Mouse (Mus musculus): ENCODE data around the gene Htr6. TPM values are rescaled to one million over a fixed set of nuclear protein-coding genes. Genes with fewer than 3 reads are reported as not detected.

The Htr6 gene
- polyA plus RNA-seq, 1 experiment from 2014 or later, result not detected

DNA sequence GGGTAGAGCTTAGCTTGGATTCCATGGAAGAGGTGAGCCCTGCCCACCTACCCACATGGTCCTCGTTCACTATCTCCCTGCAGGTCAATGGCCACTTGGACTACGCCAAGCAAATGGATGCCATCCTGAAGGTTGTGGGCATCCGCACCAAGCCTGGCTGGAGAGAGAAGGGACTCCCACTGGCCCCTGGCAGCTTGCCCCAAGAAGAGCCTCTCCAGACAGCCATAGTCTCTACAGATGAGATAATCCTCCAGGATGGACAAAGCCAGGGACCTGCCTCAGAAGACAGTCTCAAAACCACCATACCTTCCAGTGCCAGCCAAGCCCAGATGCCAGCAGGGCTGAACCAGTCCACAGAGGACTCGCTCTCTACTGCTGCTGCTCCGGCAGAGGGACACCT, 17.3 kb downstream of the Htr6 start:
- Histone ChIP-seq H3K4me3 (no peak overlapping the region), H3K27ac (no peak overlapping the region), H3K9me3 (replicated peaks) (no peaks in the 10 kb centered on the region), H3K27me3 (replicated peaks) (peaks cover 13% of the 10 kb centered on the region; the same call in 1 of the 2 replicates), H3K36me3 (no peaks in the 10 kb centered on the region), H3K9ac (no peak overlapping the region), H3K4me1 (no peaks in the 10 kb centered on the region), H3K4me2 (no peak overlapping the region)
- WGBS (ENCODE audit: insufficient replicate concordance), result 71% methylated on average over 5 of the region's 5 CpGs
- no peak for ATAC-seq

DNA sequence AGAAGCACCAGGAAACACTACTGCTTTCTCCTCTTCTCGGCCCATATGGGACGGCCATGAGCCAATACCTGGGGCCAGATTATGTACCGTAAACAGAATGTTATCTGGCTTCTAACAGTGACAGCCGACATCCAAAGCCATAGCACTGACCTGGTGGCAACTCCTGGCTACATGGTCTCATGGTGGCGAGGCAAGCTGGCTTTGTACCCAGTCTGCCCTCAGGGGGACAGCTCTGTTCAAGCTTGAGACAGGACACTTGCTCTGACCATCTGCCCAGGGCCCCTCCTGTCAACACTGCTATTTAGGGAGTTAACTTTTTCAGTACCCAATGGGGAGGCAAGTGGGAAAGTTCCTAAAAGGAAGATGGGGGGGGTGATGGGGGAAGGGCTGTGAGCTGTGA, 18.1 kb downstream of the Htr6 start:
- no peaks in the 10 kb centered on the region for H3K9me3 ChIP-seq (replicated peaks)
- no peak overlapping the region for H3K27ac ChIP-seq
- peaks cover 13% of the 10 kb centered on the region; the same call in 1 of the 2 replicates for H3K27me3 ChIP-seq (replicated peaks)
- ATAC-seq, result no peak
- no peak overlapping the region for H3K4me3 ChIP-seq
- no peak overlapping the region for H3K4me2 ChIP-seq
- no peak overlapping the region for H3K9ac ChIP-seq
- no peaks in the 10 kb centered on the region for H3K4me1 ChIP-seq
- H3K36me3 ChIP-seq, result no peaks in the 10 kb centered on the region
- 57% methylated on average over 5 of the region's 5 CpGs for WGBS (ENCODE audit: insufficient replicate concordance)

DNA sequence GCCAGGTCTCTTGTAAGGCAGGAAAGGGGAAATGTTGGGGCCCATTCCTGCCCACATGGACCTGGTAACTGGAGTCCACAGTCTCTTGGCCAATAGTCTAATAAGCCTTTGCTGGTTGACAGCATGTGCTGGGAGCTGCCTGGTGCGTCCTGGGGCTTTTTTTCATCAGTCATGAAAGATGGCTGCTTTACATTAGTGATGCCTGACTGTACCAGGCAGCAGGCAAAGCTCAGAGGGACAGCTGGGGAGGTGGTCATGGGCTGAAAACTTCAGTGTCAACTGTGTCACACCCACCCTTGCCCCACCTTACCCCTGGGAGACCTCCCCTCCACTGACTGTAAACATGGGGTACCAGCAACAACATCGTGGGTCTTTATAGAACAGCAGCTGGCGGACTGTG, 19.6 kb downstream of the Htr6 start:
- Histone ChIP-seq H3K27me3 (replicated peaks) (peaks cover 11% of the 10 kb centered on the region; the same call in 1 of the 2 replicates), H3K27ac (no peak overlapping the region), H3K4me1 (no peaks in the 10 kb centered on the region), H3K4me3 (no peak overlapping the region), H3K4me2 (no peak overlapping the region), H3K9ac (no peak overlapping the region), H3K36me3 (no peaks in the 10 kb centered on the region), H3K9me3 (replicated peaks) (no peaks in the 10 kb centered on the region)
- WGBS (ENCODE audit: insufficient replicate concordance), result 59% methylated on average over 3 of the region's 3 CpGs
- ATAC-seq, result no peak

DNA sequence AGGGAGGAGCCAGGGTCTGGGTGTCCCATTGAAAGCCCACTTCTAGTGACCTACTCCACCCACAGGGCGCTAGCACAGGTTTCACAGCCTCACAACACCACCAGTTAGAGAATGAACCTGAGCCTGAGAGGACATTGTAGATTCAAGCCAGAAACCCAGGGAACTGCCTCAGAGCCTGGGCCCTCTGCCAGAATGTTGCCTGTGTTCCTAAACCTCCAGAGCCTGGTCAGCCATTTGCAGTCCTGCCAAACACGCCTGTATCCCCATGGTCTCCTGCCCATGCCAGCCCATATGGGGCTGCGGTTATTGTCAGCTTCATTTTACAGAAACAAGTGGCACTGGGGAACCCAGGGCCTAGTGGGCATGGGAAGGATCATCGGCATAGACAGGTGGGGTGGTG, 20.0 kb downstream of the Htr6 start:
- no peak overlapping the region for H3K4me3 ChIP-seq
- no peak overlapping the region for H3K4me2 ChIP-seq
- no peak for ATAC-seq
- no peaks in the 10 kb centered on the region for H3K36me3 ChIP-seq
- no peaks in the 10 kb centered on the region for H3K9me3 ChIP-seq (replicated peaks)
- no peak overlapping the region for H3K27ac ChIP-seq
- H3K27me3 ChIP-seq (replicated peaks), result peaks cover 9% of the 10 kb centered on the region; the same call in 1 of the 2 replicates
- H3K4me1 ChIP-seq, result no peaks in the 10 kb centered on the region
- no peak overlapping the region for H3K9ac ChIP-seq
- 67% methylated on average over 4 of the region's 4 CpGs for WGBS (ENCODE audit: insufficient replicate concordance)

DNA sequence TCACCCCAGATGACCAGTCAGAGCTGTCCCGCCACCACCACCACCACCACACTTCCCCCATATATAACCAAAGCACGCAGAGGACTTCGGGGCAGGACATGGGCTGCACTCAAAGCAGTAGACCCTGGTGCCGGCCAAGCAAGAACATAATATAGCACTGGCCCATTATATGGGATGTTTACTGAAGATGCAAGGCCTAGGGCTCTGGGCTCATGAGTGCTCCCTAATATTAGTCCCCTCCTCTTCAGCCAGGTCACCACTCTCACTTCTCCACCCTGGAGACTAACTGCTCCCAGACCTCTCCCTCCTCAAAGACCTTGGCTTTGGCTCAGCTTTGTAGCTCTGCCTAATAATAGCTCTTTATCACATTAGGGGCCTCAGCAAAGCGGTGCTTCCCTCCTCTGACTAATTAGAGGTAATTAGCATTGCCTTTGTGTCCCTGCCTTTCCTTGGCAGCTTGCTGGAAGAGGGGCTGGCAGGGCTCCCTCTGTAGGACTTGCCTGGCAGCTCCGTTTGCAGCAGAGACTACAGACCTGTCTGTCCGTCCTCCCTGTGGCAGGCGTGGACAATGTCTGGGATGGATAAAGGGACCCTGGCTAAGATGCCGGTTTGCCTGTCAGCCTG, 21.0 kb downstream of the Htr6 start:
- Histone ChIP-seq H3K4me3 (no peak overlapping the region), H3K27me3 (replicated peaks) (0 out of 2 replicates have a peak, but pooled peaks cover 3% of the 10 kb centered on the region), H3K9ac (no peak overlapping the region), H3K27ac (no peak overlapping the region), H3K9me3 (replicated peaks) (no peaks in the 10 kb centered on the region), H3K4me2 (no peak overlapping the region), H3K36me3 (no peaks in the 10 kb centered on the region), H3K4me1 (no peaks in the 10 kb centered on the region)
- WGBS (ENCODE audit: insufficient replicate concordance), result 45% methylated on average over 9 of the region's 9 CpGs
- ATAC-seq, result no peak

DNA sequence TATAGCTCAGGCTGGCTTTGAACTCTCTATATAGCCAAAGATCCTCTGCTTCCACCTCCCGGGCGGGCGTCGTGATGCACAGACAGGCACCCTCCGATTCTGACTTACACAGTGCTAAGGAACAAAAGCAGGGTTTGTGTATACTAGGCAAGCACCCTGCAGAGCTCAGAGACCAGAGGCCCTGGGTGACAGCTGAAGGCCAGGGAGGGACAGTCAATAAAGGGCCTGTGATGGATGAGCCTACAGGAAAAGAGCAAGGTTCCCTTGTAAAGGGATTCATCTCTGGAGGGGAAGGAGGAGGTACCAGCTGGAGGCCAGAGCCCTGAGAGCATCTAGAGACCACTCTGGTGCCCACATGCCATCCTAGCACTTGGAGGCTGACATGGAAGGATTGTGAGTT, 22.0 kb downstream of the Htr6 start:
- 62% methylated on average over 5 of the region's 5 CpGs for WGBS (ENCODE audit: insufficient replicate concordance)
- no peaks in the 10 kb centered on the region for H3K9me3 ChIP-seq (replicated peaks)
- no peak overlapping the region for H3K27ac ChIP-seq
- no peak overlapping the region for H3K4me2 ChIP-seq
- no peaks in the 10 kb centered on the region for H3K36me3 ChIP-seq
- H3K4me3 ChIP-seq, result no peak overlapping the region
- H3K9ac ChIP-seq, result no peak overlapping the region
- H3K4me1 ChIP-seq, result no peaks in the 10 kb centered on the region
- 0 out of 2 replicates have a peak, but pooled peaks cover 3% of the 10 kb centered on the region for H3K27me3 ChIP-seq (replicated peaks)
- no peak for ATAC-seq

DNA sequence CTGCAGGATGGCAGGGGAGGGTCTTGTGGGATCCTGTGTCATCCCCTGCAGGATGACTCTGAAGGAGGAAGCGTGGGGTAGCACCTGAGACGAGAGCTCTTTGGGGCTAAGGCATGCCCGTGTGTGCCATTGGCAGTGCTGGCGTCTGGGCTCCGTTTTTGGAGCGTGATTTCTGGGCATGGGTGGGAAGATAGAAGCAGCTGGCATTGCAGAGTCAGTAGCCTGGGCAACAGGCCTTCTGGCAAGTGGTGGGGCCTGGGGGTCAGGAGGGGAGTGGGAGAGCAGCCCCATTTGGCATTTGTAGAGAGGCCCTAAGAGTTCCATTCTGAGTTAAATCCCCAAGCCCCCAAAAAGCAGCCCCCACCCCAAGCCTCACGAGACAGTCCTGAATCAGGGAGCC, 22.6 kb downstream of the Htr6 start:
- H3K27ac ChIP-seq, result no peak overlapping the region
- no peaks in the 10 kb centered on the region for H3K4me1 ChIP-seq
- no peak overlapping the region for H3K9ac ChIP-seq
- WGBS (ENCODE audit: insufficient replicate concordance), result 55% methylated on average over 7 of the region's 7 CpGs
- no peak overlapping the region for H3K4me3 ChIP-seq
- H3K4me2 ChIP-seq, result no peak overlapping the region
- H3K27me3 ChIP-seq (replicated peaks), result 0 out of 2 replicates have a peak, but pooled peaks cover 3% of the 10 kb centered on the region
- H3K9me3 ChIP-seq (replicated peaks), result no peaks in the 10 kb centered on the region
- ATAC-seq, result no peak
- no peaks in the 10 kb centered on the region for H3K36me3 ChIP-seq

DNA sequence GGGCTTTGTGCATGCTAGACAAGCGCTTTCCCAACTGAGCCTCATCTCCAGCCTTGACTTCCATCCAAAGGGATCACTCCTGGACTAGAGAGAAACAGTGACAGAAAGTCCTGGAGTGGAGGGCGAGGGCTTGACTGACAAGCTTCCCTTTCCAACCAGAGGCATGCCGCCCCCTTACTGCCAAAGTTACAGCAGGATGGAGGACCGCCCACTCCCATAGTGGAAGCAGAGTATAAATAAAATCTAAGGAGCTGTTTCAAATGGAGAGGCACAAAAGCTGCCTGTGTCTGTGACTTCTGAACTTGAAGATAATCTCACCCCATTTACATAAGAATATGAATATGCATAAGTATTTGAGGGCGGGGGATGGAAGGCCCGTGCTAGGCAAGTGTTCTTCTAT, 26.9 kb downstream of the Htr6 start:
- H3K27ac ChIP-seq, result no peak overlapping the region
- no peak overlapping the region for H3K9ac ChIP-seq
- H3K4me2 ChIP-seq, result no peak overlapping the region
- no peak for ATAC-seq
- no peak overlapping the region for H3K4me3 ChIP-seq
- H3K4me1 ChIP-seq, result no peaks in the 10 kb centered on the region
- 60% methylated on average over 6 of the region's 6 CpGs for WGBS (ENCODE audit: insufficient replicate concordance)
- H3K36me3 ChIP-seq, result no peaks in the 10 kb centered on the region
- H3K9me3 ChIP-seq (replicated peaks), result peaks cover 8% of the 10 kb centered on the region; the same call in 1 of the 2 replicates
- no peaks in the 10 kb centered on the region for H3K27me3 ChIP-seq (replicated peaks)

DNA sequence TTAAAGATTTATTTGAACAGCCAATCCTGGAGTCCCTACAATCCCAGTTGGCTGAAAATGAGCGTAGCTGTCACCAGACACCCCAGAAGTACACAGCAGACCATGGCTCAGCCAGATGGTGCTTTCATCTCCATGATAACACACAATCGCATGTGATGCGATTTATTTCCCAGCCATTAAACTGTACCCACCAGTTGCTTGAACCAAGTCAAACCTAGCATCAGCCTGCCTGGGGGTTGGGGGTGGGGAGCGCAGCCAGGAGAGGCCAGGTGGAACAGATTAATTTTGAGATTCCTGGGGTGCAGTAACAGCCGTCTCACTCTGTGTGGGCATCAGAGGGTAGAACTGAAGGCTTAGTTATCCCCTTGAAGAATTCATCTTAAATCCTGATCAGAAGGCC, 29.0 kb downstream of the Htr6 start:
- Histone ChIP-seq H3K4me2 (no peak overlapping the region), H3K36me3 (no peaks in the 10 kb centered on the region), H3K27me3 (replicated peaks) (peaks cover 4% of the 10 kb centered on the region; the same call in 1 of the 2 replicates), H3K9ac (no peak overlapping the region), H3K4me1 (no peaks in the 10 kb centered on the region), H3K27ac (no peak overlapping the region), H3K4me3 (no peak overlapping the region), H3K9me3 (replicated peaks) (peaks cover 8% of the 10 kb centered on the region; the same call in 1 of the 2 replicates)
- 77% methylated on average over 5 of the region's 5 CpGs for WGBS (ENCODE audit: insufficient replicate concordance)
- no peak for ATAC-seq

DNA sequence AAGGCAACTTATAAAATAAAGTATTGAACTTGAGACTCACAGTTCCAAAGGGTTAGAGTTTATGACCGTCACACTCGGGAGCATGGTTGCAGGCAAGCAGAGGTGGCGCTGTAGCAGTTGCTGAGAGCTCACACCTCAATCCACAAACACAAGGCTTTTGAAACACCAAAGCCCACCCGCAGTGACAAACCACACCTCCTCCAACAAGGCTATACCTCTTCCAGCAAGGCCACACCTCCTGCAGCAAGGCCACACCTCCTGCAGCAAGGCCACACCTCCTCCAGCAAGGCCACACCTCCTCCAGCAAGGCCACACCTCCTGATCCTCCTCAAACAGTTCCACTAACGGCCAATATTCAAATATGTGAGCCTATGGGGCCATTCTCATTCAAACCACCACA, 30.8 kb downstream of the Htr6 start:
- ATAC-seq, result no peak

DNA sequence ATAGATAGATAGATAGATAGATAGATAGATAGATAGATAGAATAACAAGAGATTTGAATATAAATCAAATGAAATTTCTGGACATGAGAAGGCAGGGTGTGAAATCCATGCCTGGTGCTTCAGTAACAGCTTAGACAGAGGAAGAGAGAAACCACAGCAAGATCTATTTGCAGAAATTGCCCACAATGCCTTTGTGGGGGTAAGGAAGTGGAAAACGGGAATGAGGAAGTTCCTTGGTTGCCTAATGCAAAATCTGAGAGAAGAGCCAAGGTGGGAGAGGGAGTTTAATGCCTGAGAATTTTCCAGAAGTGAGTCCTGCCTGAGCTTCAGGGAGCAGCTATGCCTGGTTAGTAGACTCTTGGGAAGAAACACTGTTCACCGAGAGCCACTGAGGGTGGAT, 31.8 kb downstream of the Htr6 start:
- 52% methylated on average over 2 of the region's 2 CpGs for WGBS (ENCODE audit: insufficient replicate concordance)
- no peak overlapping the region for H3K4me2 ChIP-seq
- no peak overlapping the region for H3K27ac ChIP-seq
- H3K4me1 ChIP-seq, result no peaks in the 10 kb centered on the region
- ATAC-seq, result no peak
- H3K27me3 ChIP-seq (replicated peaks), result peaks cover 29% of the 10 kb centered on the region
- peaks cover 8% of the 10 kb centered on the region; the same call in 1 of the 2 replicates for H3K9me3 ChIP-seq (replicated peaks)
- no peak overlapping the region for H3K4me3 ChIP-seq
- no peaks in the 10 kb centered on the region for H3K36me3 ChIP-seq
- no peak overlapping the region for H3K9ac ChIP-seq

More for the DNA sequence above, 30.8 kb downstream of the Htr6 start:
- WGBS (ENCODE audit: insufficient replicate concordance), result 72% methylated on average over 5 of the region's 5 CpGs
- H3K9me3 ChIP-seq (replicated peaks), result peaks cover 8% of the 10 kb centered on the region; the same call in 1 of the 2 replicates
- no peaks in the 10 kb centered on the region for H3K4me1 ChIP-seq
- no peak overlapping the region for H3K4me3 ChIP-seq
- H3K27ac ChIP-seq, result no peak overlapping the region
- H3K27me3 ChIP-seq (replicated peaks), result peaks cover 22% of the 10 kb centered on the region
- no peaks in the 10 kb centered on the region for H3K36me3 ChIP-seq
- no peak overlapping the region for H3K4me2 ChIP-seq
- H3K9ac ChIP-seq, result no peak overlapping the region

DNA sequence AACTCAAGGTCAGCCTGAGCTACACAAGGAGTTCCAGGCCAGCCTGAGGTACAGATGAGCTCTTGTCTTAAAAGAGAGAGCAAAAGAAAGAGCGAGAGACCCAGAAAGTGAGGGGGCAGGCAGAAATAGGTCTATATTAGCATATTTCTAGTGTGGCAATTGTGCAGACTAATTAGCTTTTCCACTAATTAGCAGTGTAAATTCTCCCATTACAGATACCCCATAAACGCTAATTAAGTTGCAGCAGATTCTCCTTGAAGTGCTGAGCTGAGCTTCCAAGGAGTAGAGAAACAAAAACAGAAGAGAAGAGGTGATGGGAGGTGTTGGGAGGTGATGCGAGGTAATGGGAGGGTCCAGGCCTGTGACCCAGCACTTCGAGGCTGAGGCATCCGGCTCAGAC, 32.8 kb downstream of the Htr6 start:
- no peak for ATAC-seq
- 57% methylated on average over 5 of the region's 5 CpGs for WGBS (ENCODE audit: insufficient replicate concordance)
- no peak overlapping the region for H3K9ac ChIP-seq
- no peak overlapping the region for H3K27ac ChIP-seq
- no peak overlapping the region for H3K4me3 ChIP-seq
- H3K27me3 ChIP-seq (replicated peaks), result peaks cover 29% of the 10 kb centered on the region
- H3K36me3 ChIP-seq, result no peaks in the 10 kb centered on the region
- peaks cover 8% of the 10 kb centered on the region; the same call in 1 of the 2 replicates for H3K9me3 ChIP-seq (replicated peaks)
- no peak overlapping the region for H3K4me2 ChIP-seq
- no peaks in the 10 kb centered on the region for H3K4me1 ChIP-seq
